Mouse (Mus musculus): ENCODE results near the gene Rrnad1.

DNA sequence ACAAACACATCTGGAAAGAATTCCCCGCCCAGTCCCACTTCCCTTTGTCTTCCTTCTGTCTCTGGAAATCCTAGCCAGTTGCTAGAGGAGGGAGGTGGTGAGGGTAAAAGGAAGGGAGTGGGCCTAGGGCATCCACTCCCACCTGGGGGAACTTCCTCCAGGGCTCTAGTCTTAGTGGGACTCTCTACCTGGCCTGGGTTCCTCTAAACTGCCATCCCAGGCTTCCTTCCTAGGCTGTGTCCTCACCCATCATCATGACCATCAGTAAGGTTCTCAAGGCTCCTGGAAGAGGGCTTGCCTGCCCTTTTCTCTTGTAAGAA lies 16.0 kb upstream of the Rrnad1 start:
- TF ChIP-seq GATA1 (IDR thresholded peaks at IDR 0.05; ENCODE audit: borderline replicate concordance, low read length) = no peak
- no peak for TF ChIP-seq CTCF (IDR thresholded peaks at IDR 0.05; ENCODE audit: low read depth, low read length)
- TF ChIP-seq POLR2AphosphoS5 (IDR thresholded peaks at IDR 0.05; ENCODE audit: insufficient replicate concordance, low read depth, low read length) = no peak
- no peak for TF ChIP-seq TAL1 (conservative IDR thresholded peaks at IDR 0.05; ENCODE audit: low read depth, low read length)
- no peak for TF ChIP-seq GATA2 (IDR thresholded peaks at IDR 0.05; ENCODE audit: borderline replicate concordance, low read depth, low read length)

Data from G1E (cell line).